ENCODE assay signal across 8 mouse cellular contexts in the genomic region with DNA sequence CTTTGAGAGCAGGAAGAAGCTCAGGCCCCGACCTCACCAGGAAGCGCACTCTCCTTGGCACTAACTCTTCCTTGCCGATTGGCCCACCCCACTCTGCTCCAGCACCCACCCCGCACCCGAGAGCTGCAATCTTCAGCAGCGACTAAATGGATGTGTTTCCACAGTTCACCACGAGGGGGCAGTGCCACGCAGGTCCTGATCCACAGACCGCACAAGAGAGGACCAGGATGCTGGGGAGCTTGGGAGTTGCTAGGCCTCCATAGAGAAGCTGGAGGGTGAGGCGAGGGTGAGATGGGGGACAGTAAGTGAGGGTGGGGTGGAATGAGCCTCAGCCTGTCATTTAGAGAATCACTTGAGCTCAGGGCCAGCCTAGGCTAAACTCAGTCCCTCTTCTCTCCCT. TPM values are rescaled to one million over a fixed set of nuclear protein-coding genes. Genes with fewer than 3 reads are reported as not detected.
DNase-seq lines count a peak whose midpoint lies in the region; ATAC-seq lines count a peak whose summit lies in the region.

No protein-coding gene starts in this region.

- peak; percentile 47; the same call in 1 of the 2 replicates for ATAC-seq in hindbrain, embryonic 14.5 days (ENCODE audit: low FRiP score)

- WGBS in hindbrain, embryonic 14.5 days, result 2% methylated on average over 10 of the region's 10 CpGs

- H3K4me2 ChIP-seq in hindbrain, embryonic 14.5 days (replicated peaks), result no peak overlapping the region

- peaks cover 21% of the 10 kb centered on the region for H3K4me1 ChIP-seq in hindbrain, embryonic 14.5 days (replicated peaks; ENCODE audit: control insufficient read depth, insufficient read depth, low read length)

- DNase-seq in NIH3T3 (ENCODE audit: low read depth), result peak; percentile 95
- DNase-seq in cerebellum, postnatal 14 days, result peak; percentile 95 to 98
- DNase-seq in frontal cortex, postnatal 36 days (ENCODE audit: low spot score in 2 of 2), result peak; percentile 92 to 93
- DNase-seq in hindbrain, embryonic 14.5 days (ENCODE audit: low spot score), result peak; percentile 92
- DNase-seq in layer of hippocampus, postnatal 25 days (ENCODE audit: extremely low spot score in 1 of 2, low spot score in 1 of 2), result peak; percentile 93 to 99
- peak; percentile 94 for DNase-seq in lung, postnatal 36 days
- DNase-seq in retina, postnatal 1 day, result peak; percentile 92
- peak; percentile 57 to 69 for DNase-seq in urinary bladder, adult 18-20 months (ENCODE audit: low spot score in 2 of 2)

- no peak overlapping the region for H3K9ac ChIP-seq in hindbrain, embryonic 14.5 days

- H3K27me3 ChIP-seq in hindbrain, embryonic 14.5 days (ENCODE audit: control insufficient read depth, insufficient read depth, low read length), result no peaks in the 10 kb centered on the region

- H3K36me3 ChIP-seq in hindbrain, embryonic 14.5 days (replicated peaks; ENCODE audit: control insufficient read depth, insufficient read depth), result no peaks in the 10 kb centered on the region

- H3K9me3 ChIP-seq in hindbrain, embryonic 14.5 days (ENCODE audit: control insufficient read depth, low read length), result no peaks in the 10 kb centered on the region

- no peak overlapping the region for H3K4me3 ChIP-seq in hindbrain, embryonic 14.5 days (replicated peaks; ENCODE audit: low read length)

- no peak overlapping the region for H3K27ac ChIP-seq in hindbrain, embryonic 14.5 days

RNA-seq across cellular contexts. Expression of gene Cryba4, which starts 11.6 kb away (rescaled TPM):
- polyA plus RNA-seq in hindbrain, embryonic 14.5 days (2014; fragmentation: Nextera tagmentation; extraction: Ambion mirVana), result 1.6 and 3.2 TPM in 2 replicates
- total RNA-seq in layer of hippocampus, postnatal 25 days (2021), result 1 to 10 TPM; 1.1 to 1.2 TPM

RNA-seq across cellular contexts. Expression of gene Crybb1, which starts 14.9 kb away (rescaled TPM):
- 3.6 and 3.9 TPM in 2 replicates for polyA plus RNA-seq in hindbrain, embryonic 14.5 days (2014; fragmentation: Nextera tagmentation; extraction: Ambion mirVana)
- total RNA-seq in layer of hippocampus, postnatal 25 days (2021), result 1 to 10 TPM; 7.4 to 7.9 TPM

RNA-seq across cellular contexts. Expression of gene Tpst2, which starts 35.7 kb away (rescaled TPM):
- 29.0 and 30.4 TPM in 2 replicates for polyA plus RNA-seq in hindbrain, embryonic 14.5 days (2014; fragmentation: Nextera tagmentation; extraction: Ambion mirVana)
- total RNA-seq in layer of hippocampus, postnatal 25 days (2021), result 10 to 100 TPM; 45.9 to 46.2 TPM
